Mouse (Mus musculus) thymus, adult 2 months (tissue): ENCODE data around the gene Zzef1.

ENCODE experiments used
- CTCF ChIP-seq: fragments of 200-500 bp; IDR thresholded peaks from 2 replicates; pipeline ENCODE4 v1.5.1; 2012; ENCODE audit warnings: mild to moderate bottlenecking, control low read depth, low read length, moderate library complexity, borderline replicate concordance; ENCODE audit not compliant: control insufficient read depth, poor library complexity, insufficient read depth; ENCODE audit errors: extremely low read depth
- POLR2A ChIP-seq: fragments of 200-500 bp; IDR thresholded peaks from 2 replicates; pipeline ENCODE4 v1.6.1; 2012; ENCODE audit warnings: mild to moderate bottlenecking, low read length, control low read depth, moderate library complexity; ENCODE audit not compliant: control insufficient read depth, poor library complexity, insufficient read depth; ENCODE audit errors: extremely low read depth

GRCm38 (mm10) chr11:72795149-72795454 is 924 bp upstream of the Zzef1 start:
- TF ChIP-seq CTCF (no peak), POLR2A (no peak)
